In the genomic region with DNA sequence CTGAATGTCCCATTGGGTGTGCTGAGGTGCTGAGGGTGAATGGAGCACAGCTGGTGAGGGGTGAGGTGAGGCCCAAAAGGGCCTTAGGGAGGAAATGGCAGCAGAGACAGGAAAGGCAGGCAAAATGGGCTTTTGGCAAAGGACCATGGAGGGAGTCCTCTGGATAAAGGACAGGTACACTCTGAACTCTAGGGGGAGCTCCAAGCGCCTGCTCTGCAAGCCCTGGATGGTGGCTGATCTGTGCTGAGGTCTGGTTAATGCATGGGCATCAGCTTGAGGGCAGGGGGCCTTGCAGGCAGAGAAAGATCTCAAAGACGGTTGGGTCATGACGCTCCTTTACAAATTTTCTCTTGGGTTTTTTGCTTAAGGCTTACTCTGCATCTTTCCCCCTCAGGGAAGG, we compare ENCODE assay signal across 9 mouse cellular contexts.
A peak's percentile ranks its signal among the peaks of the same experiment; 100 is the strongest.
DNase-seq lines count a peak whose midpoint lies in the region; ATAC-seq and TF ChIP-seq lines count a peak whose summit lies in the region.
"Had no signal": no experiment of that assay in that cellular context is flagged by ENCODE, and none has a peak within 500 bp of the region (broad histone marks: within the 10 kb centered on the region; RNA-seq: fewer than 3 reads in every experiment).

No protein-coding gene starts in this region.

- DNase-seq in kidney, adult 2 months, result peak; percentile 27
- no peak for DNase-seq in kidney, adult 11 months
- peak; percentile 61 for DNase-seq in ES-CJ7 (ENCODE audit: low read depth, low spot score)
- peak; percentile 7 for DNase-seq in c-Kit-positive CD71-negative TER-119-negative erythroid progenitor cells, embryonic 14.5 days (ENCODE audit: low read depth)
- DNase-seq in gastrocnemius, adult 8-10 months (ENCODE audit: low spot score in 2 of 2), result no peak

- H3K9me3 ChIP-seq in midbrain, embryonic 15.5 days, result no peaks in the 10 kb centered on the region
- H3K9me3 ChIP-seq: stomach, embryonic 15.5 days had no signal

- ATAC-seq in granulocyte monocyte progenitor cell, adult 5-6 weeks (replicated peaks; ENCODE audit: poor library complexity, severe bottlenecking), result peak; percentile 52
- ATAC-seq in midbrain, embryonic 15.5 days (replicated peaks), result 0 out of 2 replicates have a peak, but pooled peaks have one; percentile 37
- no peak for ATAC-seq in erythroblast, adult 5-6 weeks (replicated peaks; ENCODE audit: low FRiP score, poor library complexity, severe bottlenecking)

- H3K4me2 ChIP-seq in midbrain, embryonic 15.5 days, result no peak overlapping the region
- H3K4me2 ChIP-seq: stomach, embryonic 15.5 days had no signal

- H3K27ac ChIP-seq in kidney, adult 2 months (ENCODE audit: insufficient read depth, low read depth, low read length), result no peak overlapping the region
- H3K27ac ChIP-seq in midbrain, embryonic 15.5 days, result no peak overlapping the region
- H3K27ac ChIP-seq: stomach, embryonic 15.5 days had no signal

- H3K4me3 ChIP-seq in kidney, adult 2 months (ENCODE audit: insufficient read depth, low read depth, low read length), result no peak overlapping the region
- H3K4me3 ChIP-seq in midbrain, embryonic 15.5 days, result no peak overlapping the region
- H3K4me3 ChIP-seq: stomach, embryonic 15.5 days had no signal

- no peak for TF ChIP-seq POLR2A in kidney, adult 2 months (IDR thresholded peaks at IDR 0.05; ENCODE audit: low read depth, low read length)

- WGBS in kidney, adult 2 months, result 36% methylated on average over 3 of the region's 3 CpGs
- 26% methylated on average over 3 of the region's 3 CpGs for WGBS in midbrain, embryonic 15.5 days

- no peaks in the 10 kb centered on the region for H3K27me3 ChIP-seq in kidney, adult 2 months (replicated peaks; ENCODE audit: control insufficient read depth, insufficient read depth, low read length)
- no peaks in the 10 kb centered on the region; the same call in 1 of the 2 replicates for H3K27me3 ChIP-seq in midbrain, embryonic 15.5 days (replicated peaks)
- H3K27me3 ChIP-seq: stomach, embryonic 15.5 days had no signal

- H3K9ac ChIP-seq in midbrain, embryonic 15.5 days, result no peak overlapping the region
- H3K9ac ChIP-seq: stomach, embryonic 15.5 days had no signal

- no peaks in the 10 kb centered on the region for H3K4me1 ChIP-seq in kidney, adult 2 months (ENCODE audit: control insufficient read depth, insufficient read depth, low read length)
- peaks cover 10% of the 10 kb centered on the region; the same call in 1 of the 2 replicates for H3K4me1 ChIP-seq in midbrain, embryonic 15.5 days
- H3K4me1 ChIP-seq: stomach, embryonic 15.5 days had no signal

- H3K36me3 ChIP-seq in kidney, adult 2 months (ENCODE audit: control insufficient read depth, insufficient read depth, low read length), result no peaks in the 10 kb centered on the region
- H3K36me3 ChIP-seq in midbrain, embryonic 15.5 days (replicated peaks), result no peaks in the 10 kb centered on the region
- H3K36me3 ChIP-seq: stomach, embryonic 15.5 days had no signal

- peak; percentile 72 for TF ChIP-seq CTCF in kidney, adult 2 months (conservative IDR thresholded peaks at IDR 0.05; ENCODE audit: insufficient read depth, insufficient read length, low read depth, low read length)

Comparison
In these comparisons a context has a peak if more than half of its experiments do, and no peak if none do; other contexts are left out.
1. DNase-seq: peak in kidney, adult 2 months (single experiment), ES-CJ7 (single experiment) and c-Kit-positive CD71-negative TER-119-negative erythroid progenitor cells, embryonic 14.5 days (single experiment); none in kidney, adult 11 months (single experiment) and gastrocnemius, adult 8-10 months (0 of 2).